Mouse (Mus musculus) thymus, adult 2 months (tissue): Measurements from ENCODE around the gene Mrps21. TPM values are rescaled to one million over a fixed set of nuclear protein-coding genes. Genes with fewer than 3 reads are reported as not detected.
"Not testable (repeated sequence)": the region's sequence is repeated elsewhere in the genome, so short reads cannot be mapped to it uniquely, and the experiment has no call there.

Experiments
- DNase-seq: peaks from one replicate; pipeline ENCODE4 v3.0.0; 2021
- H3K27ac ChIP-seq: fragments of 200-500 bp; 2 replicates; pipeline ENCODE4 v1.5.1; 2012; ENCODE audit warnings: low read length, control low read depth; ENCODE audit not compliant: control insufficient read depth, insufficient read depth
- H3K27me3 ChIP-seq: fragments of 200-500 bp; 2 replicates; pipeline ENCODE4 v1.6.1; 2012; ENCODE audit warnings: mild to moderate bottlenecking, low read length, moderate library complexity, mixed read lengths; ENCODE audit not compliant: control insufficient read depth, insufficient read depth
- H3K36me3 ChIP-seq: fragments of 200-500 bp; 2 replicates; pipeline ENCODE4 v1.6.1; 2012; ENCODE audit warnings: mild to moderate bottlenecking, low read length, moderate library complexity; ENCODE audit not compliant: control insufficient read depth, insufficient read depth
- H3K4me1 ChIP-seq: fragments of 200-500 bp; replicated peaks from 2 replicates; pipeline ENCODE4 v1.6.1; 2012; ENCODE audit warnings: low read length; ENCODE audit not compliant: control insufficient read depth, insufficient read depth
- H3K4me3 ChIP-seq: fragments of 200-500 bp; 2 replicates; pipeline ENCODE4 v1.5.1; 2012; ENCODE audit warnings: mild to moderate bottlenecking, low read length, control low read depth, moderate library complexity; ENCODE audit not compliant: control insufficient read depth, insufficient read depth
- CTCF ChIP-seq: fragments of 200-500 bp; IDR thresholded peaks from 2 replicates; pipeline ENCODE4 v1.5.1; 2012; ENCODE audit warnings: mild to moderate bottlenecking, control low read depth, low read length, moderate library complexity, borderline replicate concordance; ENCODE audit not compliant: control insufficient read depth, poor library complexity, insufficient read depth; ENCODE audit errors: extremely low read depth
- POLR2A ChIP-seq: fragments of 200-500 bp; IDR thresholded peaks from 2 replicates; pipeline ENCODE4 v1.6.1; 2012; ENCODE audit warnings: mild to moderate bottlenecking, low read length, control low read depth, moderate library complexity; ENCODE audit not compliant: control insufficient read depth, poor library complexity, insufficient read depth; ENCODE audit errors: extremely low read depth
- WGBS: fragments of 180-500 bp; shearing (Covaris S2); methylation state at CpG from one replicate; pipeline ENCODE4 v1.1.7; 2018; 5-methylcytosine and 5-hydroxymethylcytosine counted together
- polyA plus RNA-seq: library from polyadenylated mRNA; depleted of rRNA; stranded (reverse); fragments of >200 nt; gene quantifications from 2 replicates; pipeline ENCODE4 v1.2.3, GENCODE M21; 2012

Gene Mrps21
- polyA plus RNA-seq, 1 experiment = 60.5 TPM

DNA sequence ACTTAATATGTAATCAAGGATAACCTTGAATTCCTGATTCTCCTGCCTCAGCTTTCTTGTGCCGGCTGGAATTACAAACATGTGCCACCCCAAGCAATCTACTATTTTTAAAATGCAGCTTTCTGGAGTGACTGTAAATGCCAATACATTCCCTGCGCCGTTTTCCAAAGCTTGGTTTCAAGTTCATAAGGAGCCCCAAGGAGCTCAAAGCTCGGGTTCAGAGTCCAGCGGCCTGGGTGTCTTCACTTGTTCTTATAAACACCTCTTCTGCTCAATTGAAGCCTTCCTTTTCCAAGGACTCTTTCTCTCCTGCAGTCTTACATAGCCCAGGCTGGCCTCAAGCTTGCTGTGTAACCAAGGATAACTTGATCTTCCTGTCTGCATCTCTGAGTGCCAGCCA lies 5.2 kb downstream of the Mrps21 start:
- H3K36me3 ChIP-seq = peaks cover 14% of the 10 kb centered on the region
- TF ChIP-seq CTCF = no peak
- no peak for TF ChIP-seq POLR2A

GRCm38 (mm10) chr3:95865571-95865970 lies 5.7 kb downstream of the Mrps21 start:
- H3K4me1 ChIP-seq = 0 out of 2 replicates have a peak, but pooled peaks cover 3% of the 10 kb centered on the region
- H3K4me3 ChIP-seq = no peak overlapping the region
- WGBS = 97% methylated on average over 20 of the region's 20 CpGs
- H3K27me3 ChIP-seq = no peaks in the 10 kb centered on the region
- DNase-seq = no peak
- H3K27ac ChIP-seq = no peak overlapping the region
- peaks cover 14% of the 10 kb centered on the region for H3K36me3 ChIP-seq
- no peak for TF ChIP-seq POLR2A
- no peak for TF ChIP-seq CTCF

More for the DNA sequence above, 5.2 kb downstream of the Mrps21 start:
- no peak for DNase-seq
- H3K27me3 ChIP-seq = no peaks in the 10 kb centered on the region
- no peak overlapping the region for H3K27ac ChIP-seq
- no peak overlapping the region for H3K4me3 ChIP-seq
- WGBS = 97% methylated on average over 5 of the region's 5 CpGs
- 0 out of 2 replicates have a peak, but pooled peaks cover 3% of the 10 kb centered on the region for H3K4me1 ChIP-seq

DNA sequence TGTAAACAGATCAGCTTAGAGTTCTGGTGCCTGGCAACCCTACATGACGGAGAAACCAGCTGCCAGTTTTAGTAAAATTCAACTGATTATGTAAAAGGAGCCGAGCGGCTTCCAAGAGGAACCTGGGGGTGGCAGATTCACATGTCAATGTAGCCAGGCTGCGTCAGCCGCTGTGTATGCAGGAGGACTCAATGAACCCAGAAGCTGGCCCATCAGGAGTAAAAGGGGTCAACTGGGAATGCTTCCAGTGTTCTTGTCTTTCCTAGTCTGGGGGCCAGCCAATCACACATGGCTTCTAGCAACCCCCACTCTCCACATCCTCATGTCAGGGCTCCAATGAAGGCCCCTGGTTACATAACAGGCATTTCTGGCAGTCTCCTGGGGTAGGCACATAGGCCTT lies 6.3 kb downstream of the Mrps21 start:
- Histone ChIP-seq H3K4me1 (no peaks in the 10 kb centered on the region), H3K27ac (no peak overlapping the region), H3K4me3 (no peak overlapping the region), H3K27me3 (no peaks in the 10 kb centered on the region), H3K36me3 (peaks cover 14% of the 10 kb centered on the region)
- no peak for DNase-seq
- TF ChIP-seq POLR2A = no peak
- no peak for TF ChIP-seq CTCF
- WGBS = 93% methylated on average over 5 of the region's 5 CpGs

DNA sequence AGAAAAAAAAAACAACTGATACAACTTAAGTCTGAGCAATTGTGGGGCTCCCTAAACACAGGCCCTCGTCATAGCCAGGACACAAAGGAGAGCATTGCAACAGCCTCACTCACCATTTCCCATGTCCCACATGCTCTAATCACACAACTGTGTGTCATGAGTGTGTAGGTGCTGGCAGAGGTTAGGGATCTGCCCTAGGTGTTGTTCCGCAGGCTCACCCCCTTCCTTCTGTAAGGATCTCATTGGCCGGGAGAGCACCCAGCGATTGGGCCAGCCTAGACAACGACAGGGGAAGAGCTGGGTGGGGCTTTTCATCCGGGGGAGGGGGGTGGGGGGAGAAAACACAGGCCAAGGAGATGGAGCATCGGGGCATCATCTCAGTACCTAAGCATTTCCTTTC lies 7.7 kb downstream of the Mrps21 start:
- peaks cover 10% of the 10 kb centered on the region for H3K36me3 ChIP-seq

GRCm38 (mm10) chr3:95861796-95862195 lies 9.5 kb downstream of the Mrps21 start:
- H3K4me1 ChIP-seq = no peaks in the 10 kb centered on the region
- DNase-seq = peak; percentile 85
- H3K27me3 ChIP-seq = no peaks in the 10 kb centered on the region
- 36% methylated on average over 2 of the region's 2 CpGs for WGBS
- H3K27ac ChIP-seq = no peak overlapping the region
- TF ChIP-seq CTCF = no peak
- no peak for TF ChIP-seq POLR2A
- peaks cover 5% of the 10 kb centered on the region; the same call in 1 of the 2 replicates for H3K36me3 ChIP-seq
- H3K4me3 ChIP-seq = no peak overlapping the region

More for the DNA sequence above, 7.7 kb downstream of the Mrps21 start:
- no peaks in the 10 kb centered on the region for H3K4me1 ChIP-seq
- H3K27ac ChIP-seq = no peak overlapping the region
- no peak for TF ChIP-seq POLR2A
- TF ChIP-seq CTCF = no peak
- no peaks in the 10 kb centered on the region for H3K27me3 ChIP-seq
- H3K4me3 ChIP-seq = no peak overlapping the region
- WGBS = 87% methylated on average over 7 of the region's 7 CpGs
- no peak for DNase-seq

- WGBS = 86% methylated on average over 10 of the region's 10 CpGs
- Histone ChIP-seq H3K27ac (no peak overlapping the region), H3K4me1 (no peaks in the 10 kb centered on the region), H3K4me3 (no peak overlapping the region), H3K27me3 (no peaks in the 10 kb centered on the region), H3K36me3 (peaks cover 5% of the 10 kb centered on the region; the same call in 1 of the 2 replicates)
- no peak for TF ChIP-seq POLR2A
- 0 out of 2 replicates have a peak, but pooled peaks have one; percentile 12 for TF ChIP-seq CTCF
- peak; percentile 34 for DNase-seq
Measured at GRCm38 (mm10) chr3:95861216-95861615, 10.1 kb downstream of the Mrps21 start.

- TF ChIP-seq POLR2A = no peak
- no peak for TF ChIP-seq CTCF
- H3K36me3 ChIP-seq = peaks cover 5% of the 10 kb centered on the region; the same call in 1 of the 2 replicates
- H3K27ac ChIP-seq = no peak overlapping the region
- no peaks in the 10 kb centered on the region for H3K27me3 ChIP-seq
- DNase-seq = no peak
- 87% methylated on average over 3 of the region's 3 CpGs for WGBS
- H3K4me1 ChIP-seq = no peaks in the 10 kb centered on the region
- no peak overlapping the region for H3K4me3 ChIP-seq
Measured at GRCm38 (mm10) chr3:95860323-95860722, 11.0 kb downstream of the Mrps21 start.

DNA sequence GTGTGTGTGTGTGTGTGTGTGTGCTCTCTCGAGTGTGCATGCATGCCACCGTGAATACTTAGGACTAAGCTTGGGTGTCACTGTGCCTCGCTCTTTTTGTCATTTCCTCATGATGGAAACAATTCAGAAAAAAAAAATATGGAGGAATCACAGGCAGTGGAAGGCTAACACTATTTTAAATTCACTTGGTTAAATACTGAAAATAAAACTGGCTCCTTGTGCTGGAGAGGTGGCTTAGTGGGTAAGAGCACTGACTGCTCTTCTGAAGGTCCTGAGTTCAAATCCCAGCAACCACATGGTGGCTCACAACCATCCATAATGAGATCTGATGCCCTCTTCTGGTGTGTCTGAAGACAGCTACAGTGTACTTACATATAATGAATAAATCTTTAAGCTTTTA lies 13.0 kb downstream of the Mrps21 start:
- H3K27me3 ChIP-seq, H3K4me1 ChIP-seq, H3K4me3 ChIP-seq, H3K36me3 ChIP-seq, H3K27ac ChIP-seq, DNase-seq: not testable (repeated sequence)
- WGBS = 88% methylated on average over 3 of the region's 3 CpGs

- H3K36me3 ChIP-seq, H3K4me3 ChIP-seq, DNase-seq, H3K4me1 ChIP-seq, H3K27ac ChIP-seq, H3K27me3 ChIP-seq: not testable (repeated sequence)
- 97% methylated on average over 1 of the region's 1 CpGs for WGBS
Measured at GRCm38 (mm10) chr3:95857050-95857449, 14.3 kb downstream of the Mrps21 start.
